Mouse (Mus musculus) megakaryocyte, embryonic 14.5 days (primary cell): ENCODE results near the gene Ddx56.

Source experiments
- FLI1 ChIP-seq: IDR thresholded peaks from 2 replicates; pipeline ENCODE4 v1.6.1; 2012; ENCODE audit warnings: low read length, inconsistent platforms, mixed read lengths
- GATA1 ChIP-seq: IDR thresholded peaks from 3 replicates; pipeline ENCODE4 v1.6.1; 2012; ENCODE audit warnings: mixed read lengths, low read length, inconsistent platforms, borderline replicate concordance

DNA sequence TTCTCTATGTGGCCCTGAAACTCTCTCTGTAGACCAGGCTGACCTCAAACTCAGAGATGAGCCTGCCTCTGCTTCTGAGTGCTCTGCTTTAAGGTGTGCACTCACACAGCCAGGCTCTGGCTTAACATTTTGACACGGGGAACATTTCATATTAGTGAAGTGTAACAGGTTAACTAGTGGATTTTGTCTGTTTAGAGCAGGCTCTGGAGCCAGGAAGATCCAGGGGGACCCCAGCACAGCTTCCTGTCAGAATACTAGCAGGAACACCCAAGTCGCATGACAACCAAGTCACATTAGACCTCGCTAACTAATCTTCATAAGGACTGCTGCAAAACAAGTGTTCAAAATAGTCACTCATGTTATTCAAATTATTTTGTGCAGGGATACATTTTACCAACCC is 23.3 kb upstream of the Ddx56 start:
- TF ChIP-seq GATA1 (no peak), FLI1 (no peak)
